Mouse (Mus musculus): ENCODE results near the gene R3hdm4.

R3hdm4 gene

GRCm38 (mm10) chr10:79861230-79862048 is 59.6 kb downstream of the R3hdm4 start:
- POLR2A ChIA-PET = interaction anchor here (0.5 to 15.0 kb wide), 43 partner anchors 6 to 468 kb away, joined by 3 to 177 read pairs (median 5); partner anchors contain the start of genes Ptbp1 (in 3 of the 4), Plppr3 (in 2 of the 4), Prtn3 (in 2 of the 4) and Arid3a (in 1 of the 4)
- CTCF ChIA-PET = interaction anchor here (0.6 to 1.5 kb wide), 11 partner anchors 9 to 98 kb away, joined by 3 to 5 read pairs (median 3); partner anchors contain the start of genes Wdr18 (in 2 of the 4) and Med16 (in 1 of the 4)

- POLR2A ChIA-PET = interaction anchor here (0.5 to 15.0 kb wide), 29 partner anchors 5 to 477 kb away, joined by 3 to 177 read pairs (median 5); partner anchors contain the start of genes Plppr3 (in 2 of the 4), Prtn3 (in 2 of the 4), Ptbp1 (in 2 of the 4) and Cdc34 (in 1 of the 4)
- CTCF ChIA-PET = interaction anchor here (0.5 to 4.6 kb wide), 10 partner anchors 11 to 659 kb away, joined by 3 to 18 read pairs (median 4); partner anchors contain the start of gene Wdr18 (in 1 of the 4)
Observed at GRCm38 (mm10) chr10:79860079-79860911, 60.7 kb downstream of the R3hdm4 start.

Measured in embryonic stem cell, embryonic (primary cell).